Comparison of ENCODE assay signal across 8 mouse cellular contexts in the genomic region with DNA sequence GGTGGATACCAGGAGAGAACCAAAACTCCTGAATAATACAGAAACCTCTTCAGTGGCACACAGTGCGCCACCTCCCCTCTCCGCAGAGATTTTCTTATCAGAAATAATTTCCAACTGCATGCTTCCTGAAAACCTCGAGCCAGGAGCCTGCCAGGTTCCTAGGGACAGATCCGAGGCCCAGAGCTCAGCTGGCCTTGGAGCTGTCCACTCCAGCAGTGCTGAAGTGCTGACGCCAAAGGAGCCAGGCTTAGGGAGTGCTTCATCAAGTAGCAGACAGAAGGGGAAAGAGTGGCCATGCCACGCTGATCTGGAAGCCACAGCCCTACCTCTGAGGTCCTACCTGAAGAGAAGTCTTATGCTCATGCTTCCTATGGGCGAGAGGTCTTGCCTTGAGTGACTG. TPM values are rescaled to one million over a fixed set of nuclear protein-coding genes. Genes with fewer than 3 reads are reported as not detected.
DNase-seq lines count a peak whose midpoint lies in the region; ATAC-seq lines count a peak whose summit lies in the region.

No protein-coding gene starts in this region.

- H3K27ac ChIP-seq in midbrain, embryonic 13.5 days = no peak overlapping the region

- no peaks in the 10 kb centered on the region for H3K27me3 ChIP-seq in midbrain, embryonic 13.5 days

- peak overlapping the region; percentile 84 for H3K4me2 ChIP-seq in midbrain, embryonic 13.5 days (replicated peaks)

- DNase-seq in urinary bladder, postnatal 14 days (ENCODE audit: low spot score) = peak; percentile 72
- DNase-seq in urinary bladder, postnatal 10 days (ENCODE audit: low spot score) = no peak
- DNase-seq in embryo, embryonic 10 days (ENCODE audit: low spot score) = peak; percentile 90
- peak; percentile 59 to 74 for DNase-seq in heart, postnatal 36 days
- peak; percentile 94 to 95 for DNase-seq in kidney, postnatal 4 days
- peak; percentile 44 for DNase-seq in thymus, postnatal 14 days
- no peak for DNase-seq in layer of hippocampus, postnatal 36 days

- intact Hi-C loops in heart, postnatal 36 days (cut with DNase I) = no loop called here

- H3K4me3 ChIP-seq in midbrain, embryonic 13.5 days (replicated peaks) = peak overlapping the region; percentile 76

- H3K36me3 ChIP-seq in midbrain, embryonic 13.5 days = peaks cover 38% of the 10 kb centered on the region

- peak overlapping the region; percentile 90 for H3K9ac ChIP-seq in midbrain, embryonic 13.5 days (replicated peaks)

- H3K9me3 ChIP-seq in midbrain, embryonic 13.5 days = no peaks in the 10 kb centered on the region

- WGBS in midbrain, embryonic 13.5 days = 22% methylated on average over 7 of the region's 7 CpGs

- ATAC-seq in midbrain, embryonic 13.5 days = no peak

- peaks cover 31% of the 10 kb centered on the region for H3K4me1 ChIP-seq in midbrain, embryonic 13.5 days (replicated peaks)

RNA-seq across cellular contexts. Expression of a gene that starts 1.5 kb away (rescaled TPM):
- total RNA-seq in heart, postnatal 36 days (2021) = under 1 TPM; 0.14 to 0.22 TPM
- polyA plus RNA-seq in midbrain, embryonic 13.5 days (2015; fragmentation: Nextera tagmentation; extraction: Ambion mirVana) = 7.3 and 9.5 TPM in 2 replicates
- 10 to 100 TPM; 50.6 to 52.1 TPM for total RNA-seq in layer of hippocampus, postnatal 36 days (2021)

RNA-seq across cellular contexts. Expression of a gene that starts 9.4 kb away (rescaled TPM):
- total RNA-seq in heart, postnatal 36 days (2021) = 10 to 100 TPM; 22.1 to 22.7 TPM
- polyA plus RNA-seq in midbrain, embryonic 13.5 days (2015; fragmentation: Nextera tagmentation; extraction: Ambion mirVana) = 70.6 and 77.5 TPM in 2 replicates
- 10 to 100 TPM; 87.1 to 93.6 TPM for total RNA-seq in layer of hippocampus, postnatal 36 days (2021)

RNA-seq across cellular contexts. Expression of a gene that starts 10.0 kb away (rescaled TPM):
- 10 to 100 TPM; 17.8 to 22.2 TPM for total RNA-seq in heart, postnatal 36 days (2021)
- 42.8 and 45.1 TPM in 2 replicates for polyA plus RNA-seq in midbrain, embryonic 13.5 days (2015; fragmentation: Nextera tagmentation; extraction: Ambion mirVana)
- total RNA-seq in layer of hippocampus, postnatal 36 days (2021) = 10 to 100 TPM; 32.0 to 33.5 TPM

RNA-seq across cellular contexts. Expression of a gene that starts 20.3 kb away (rescaled TPM):
- not detected for total RNA-seq in heart, postnatal 36 days (2021)
- polyA plus RNA-seq in midbrain, embryonic 13.5 days (2015; fragmentation: Nextera tagmentation; extraction: Ambion mirVana) = 10.0 and 13.4 TPM in 2 replicates
- total RNA-seq in layer of hippocampus, postnatal 36 days (2021) = 10 to 100 TPM; 35.0 to 40.9 TPM

RNA-seq across cellular contexts. Expression of a gene that starts 58.5 kb away (rescaled TPM):
- 10 to 100 TPM; 14.8 to 14.9 TPM for total RNA-seq in heart, postnatal 36 days (2021)
- 14.6 and 15.7 TPM in 2 replicates for polyA plus RNA-seq in midbrain, embryonic 13.5 days (2015; fragmentation: Nextera tagmentation; extraction: Ambion mirVana)
- total RNA-seq in layer of hippocampus, postnatal 36 days (2021) = 10 to 100 TPM; 25.1 to 29.6 TPM

Comparison
In these comparisons a context has a peak if more than half of its experiments do, and no peak if none do; other contexts are left out.
1. DNase-seq: peak in urinary bladder, postnatal 14 days (single experiment), embryo, embryonic 10 days (single experiment), heart, postnatal 36 days (2 of 2), kidney, postnatal 4 days (2 of 2) and thymus, postnatal 14 days (single experiment); none in urinary bladder, postnatal 10 days (single experiment) and layer of hippocampus, postnatal 36 days (0 of 2).
2. RNA of a gene that starts 1.5 kb away (total RNA-seq): 50.6 to 52.1 TPM in layer of hippocampus, postnatal 36 days; 0.14 to 0.22 TPM in heart, postnatal 36 days; every median in the first group is over 10 times any median in the second.